Mouse (Mus musculus) intestine, embryonic 15.5 days (tissue): Measurements from ENCODE around the gene Tmem238. TPM values are rescaled to one million over a fixed set of nuclear protein-coding genes. Genes with fewer than 3 reads are reported as not detected.

Experiments used
- ATAC-seq: fragments of 200-750 bp; cut with Nextera tagmentation; 2 replicates; pipeline ENCODE4 v1.8.0; 2017; ENCODE audit warnings: moderate TSS enrichment, moderate library complexity
- H3K27ac ChIP-seq: fragments of 300-500 bp; sonication (generic); 2 replicates; pipeline ENCODE4 v1.5.1; 2015; ENCODE audit warnings: mild to moderate bottlenecking, inconsistent platforms
- H3K27me3 ChIP-seq: fragments of 300-500 bp; sonication (generic); replicated peaks from 2 replicates; pipeline ENCODE4 v1.6.1; 2015; ENCODE audit warnings: inconsistent platforms
- H3K36me3 ChIP-seq: fragments of 300-500 bp; sonication (generic); 2 replicates; pipeline ENCODE4 v1.6.1; 2015; ENCODE audit warnings: inconsistent platforms
- H3K4me1 ChIP-seq: fragments of 300-500 bp; sonication (generic); replicated peaks from 2 replicates; pipeline ENCODE4 v1.6.1; 2015; ENCODE audit warnings: inconsistent platforms
- H3K4me2 ChIP-seq: fragments of 300-500 bp; sonication (generic); replicated peaks from 2 replicates; pipeline ENCODE4 v1.6.1; 2015; ENCODE audit warnings: mild to moderate bottlenecking, inconsistent platforms
- H3K4me3 ChIP-seq: fragments of 300-500 bp; sonication (generic); replicated peaks from 2 replicates; pipeline ENCODE4 v1.5.1; 2015; ENCODE audit warnings: inconsistent platforms
- H3K9ac ChIP-seq: fragments of 300-500 bp; sonication (generic); 2 replicates; pipeline ENCODE4 v1.6.1; 2015; ENCODE audit warnings: inconsistent platforms
- H3K9me3 ChIP-seq: fragments of 300-500 bp; sonication (generic); 2 replicates; pipeline ENCODE4 v1.6.1; 2016; ENCODE audit warnings: inconsistent platforms
- WGBS: fragments of 180-500 bp; shearing (Covaris S2); methylation state at CpG from one replicate; pipeline ENCODE4 v1.1.7; 2015; 5-methylcytosine and 5-hydroxymethylcytosine counted together
- polyA plus RNA-seq: library from polyadenylated mRNA; unstranded; fragments of >200 nt; fragmentation: Nextera tagmentation; extraction: Ambion mirVana; gene quantifications from 2 replicates; pipeline ENCODE4 v1.2.1, GENCODE M21; 2015

The Tmem238 gene
- polyA plus RNA-seq, 1 experiment from 2014 or later, result 40.6 TPM

GRCm38 (mm10) chr7:4788499-4789435 is 689 bp downstream of the Tmem238 start:
- H3K4me3 ChIP-seq, result peak overlapping the region; percentile 65
- H3K36me3 ChIP-seq, result no peaks in the 10 kb centered on the region
- no peaks in the 10 kb centered on the region for H3K9me3 ChIP-seq
- H3K4me1 ChIP-seq, result peaks cover 4% of the 10 kb centered on the region
- peak overlapping the region; percentile 78 for H3K9ac ChIP-seq
- whole genome bisulfite sequencing, result 2% methylated on average over 64 of the region's 64 CpGs
- peak overlapping the region; percentile 93 for H3K4me2 ChIP-seq
- ATAC-seq, result peak; percentile 65
- H3K27ac ChIP-seq, result peak overlapping the region; percentile 85
- no peaks in the 10 kb centered on the region for H3K27me3 ChIP-seq

- no peak for ATAC-seq
- H3K9ac ChIP-seq, result no peak overlapping the region
- H3K4me3 ChIP-seq, result no peak overlapping the region
- peaks cover 3% of the 10 kb centered on the region for H3K27me3 ChIP-seq
- no peak overlapping the region for H3K27ac ChIP-seq
- no peak overlapping the region for H3K4me2 ChIP-seq
- WGBS, result 78% methylated on average over 14 of the region's 14 CpGs
- peaks cover 13% of the 10 kb centered on the region; the same call in 1 of the 2 replicates for H3K4me1 ChIP-seq
- H3K36me3 ChIP-seq, result no peaks in the 10 kb centered on the region
- no peaks in the 10 kb centered on the region for H3K9me3 ChIP-seq
Observed at GRCm38 (mm10) chr7:4783667-4784268, 5.7 kb downstream of the Tmem238 start.

- 83% methylated on average over 2 of the region's 2 CpGs for WGBS
- no peak for ATAC-seq
- H3K4me2 ChIP-seq, result no peak within 1 kb of the TSS
- no peaks in the 10 kb centered on the region for H3K36me3 ChIP-seq
- peaks cover 13% of the 10 kb centered on the region for H3K27me3 ChIP-seq
- no peaks in the 10 kb centered on the region for H3K9me3 ChIP-seq
- no peak within 1 kb of the TSS for H3K27ac ChIP-seq
- no peak within 1 kb of the TSS for H3K4me3 ChIP-seq
- 0 out of 2 replicates have a peak, but pooled peaks cover 10% of the 10 kb centered on the region for H3K4me1 ChIP-seq
- no peak within 1 kb of the TSS for H3K9ac ChIP-seq
Observed at GRCm38 (mm10) chr7:4782759-4783158, 6.7 kb downstream of the Tmem238 start, which contains the start of the genes Il11 and Tmem190. Il11 (minus strand) TSS chr7:4782859. Tmem190 (plus strand) TSS chr7:4782937.

GRCm38 (mm10) chr7:4782130-4782529 is 7.3 kb downstream of the Tmem238 start:
- Histone ChIP-seq H3K36me3 (no peaks in the 10 kb centered on the region), H3K4me1 (peaks cover 14% of the 10 kb centered on the region), H3K27me3 (peaks cover 20% of the 10 kb centered on the region), H3K4me3 (no peak overlapping the region), H3K4me2 (no peak overlapping the region), H3K9ac (no peak overlapping the region), H3K27ac (no peak overlapping the region), H3K9me3 (no peaks in the 10 kb centered on the region)
- no peak for ATAC-seq
- WGBS, result 42% methylated on average over 3 of the region's 3 CpGs

GRCm38 (mm10) chr7:4779921-4780320 is 9.5 kb downstream of the Tmem238 start:
- H3K27ac ChIP-seq, result no peak overlapping the region
- H3K4me3 ChIP-seq, result no peak overlapping the region
- H3K4me1 ChIP-seq, result peaks cover 20% of the 10 kb centered on the region
- H3K4me2 ChIP-seq, result no peak overlapping the region
- H3K36me3 ChIP-seq, result no peaks in the 10 kb centered on the region
- WGBS, result 39% methylated on average over 5 of the region's 5 CpGs
- peaks cover 40% of the 10 kb centered on the region for H3K27me3 ChIP-seq
- no peak for ATAC-seq
- peak overlapping the region; percentile 13; the same call in 1 of the 2 replicates for H3K9ac ChIP-seq
- H3K9me3 ChIP-seq, result no peaks in the 10 kb centered on the region

- peak overlapping the region; percentile 63; the same call in 1 of the 2 replicates for H3K4me2 ChIP-seq
Observed at GRCm38 (mm10) chr7:4777851-4778637, 11.4 kb downstream of the Tmem238 start.

GRCm38 (mm10) chr7:4776861-4777830 is 12.3 kb downstream of the Tmem238 start:
- peaks cover 40% of the 10 kb centered on the region for H3K27me3 ChIP-seq
- WGBS, result 1% methylated on average over 51 of the region's 56 CpGs

More at GRCm38 (mm10) chr7:4777851-4778637, 11.4 kb downstream of the Tmem238 start:
- no peak for ATAC-seq
- Histone ChIP-seq H3K36me3 (no peaks in the 10 kb centered on the region), H3K4me3 (no peak overlapping the region), H3K9me3 (no peaks in the 10 kb centered on the region), H3K4me1 (peaks cover 20% of the 10 kb centered on the region), H3K9ac (no peak overlapping the region), H3K27ac (no peak overlapping the region), H3K27me3 (peaks cover 40% of the 10 kb centered on the region)
- WGBS, result 7% methylated on average over 19 of the region's 20 CpGs

GRCm38 (mm10) chr7:4776131-4776530 is 13.3 kb downstream of the Tmem238 start:
- Histone ChIP-seq H3K27me3 (peaks cover 40% of the 10 kb centered on the region), H3K9ac (no peak overlapping the region), H3K27ac (no peak overlapping the region), H3K4me2 (no peak overlapping the region), H3K4me3 (no peak overlapping the region), H3K36me3 (no peaks in the 10 kb centered on the region), H3K9me3 (no peaks in the 10 kb centered on the region), H3K4me1 (peaks cover 17% of the 10 kb centered on the region)
- no peak for ATAC-seq
- 55% methylated on average over 10 of the region's 10 CpGs for WGBS

More at GRCm38 (mm10) chr7:4776861-4777830, 12.3 kb downstream of the Tmem238 start:
- no peaks in the 10 kb centered on the region for H3K36me3 ChIP-seq
- H3K27ac ChIP-seq, result no peak overlapping the region
- H3K4me3 ChIP-seq, result peak overlapping the region; percentile 36
- peak; percentile 69 for ATAC-seq
- H3K4me2 ChIP-seq, result peak overlapping the region; percentile 63
- peak overlapping the region; percentile 33; the same call in 1 of the 2 replicates for H3K9ac ChIP-seq
- peaks cover 20% of the 10 kb centered on the region for H3K4me1 ChIP-seq
- no peaks in the 10 kb centered on the region for H3K9me3 ChIP-seq

- H3K9ac ChIP-seq, result no peak within 1 kb of the TSS
- no peaks in the 10 kb centered on the region for H3K9me3 ChIP-seq
- no peak within 1 kb of the TSS for H3K4me2 ChIP-seq
- H3K36me3 ChIP-seq, result no peaks in the 10 kb centered on the region
- no peaks in the 10 kb centered on the region for H3K4me1 ChIP-seq
- ATAC-seq, result no peak
- H3K27ac ChIP-seq, result no peak within 1 kb of the TSS
- 67% methylated on average over 3 of the region's 5 CpGs for WGBS
- H3K27me3 ChIP-seq, result peaks cover 11% of the 10 kb centered on the region
- no peak within 1 kb of the TSS for H3K4me3 ChIP-seq
Observed at GRCm38 (mm10) chr7:4771202-4771601, 18.3 kb downstream of the Tmem238 start, which contains the start of gene Fam71e2. Fam71e2 (minus strand) TSS chr7:4771302.

GRCm38 (mm10) chr7:4764946-4765710 is 24.3 kb downstream of the Tmem238 start:
- 8% methylated on average over 4 of the region's 4 CpGs for WGBS
- H3K36me3 ChIP-seq, result no peaks in the 10 kb centered on the region
- H3K4me3 ChIP-seq, result no peak overlapping the region
- no peaks in the 10 kb centered on the region for H3K9me3 ChIP-seq
- H3K4me1 ChIP-seq, result no peaks in the 10 kb centered on the region
- H3K9ac ChIP-seq, result no peak overlapping the region
- H3K4me2 ChIP-seq, result no peak overlapping the region
- ATAC-seq, result no peak
- no peaks in the 10 kb centered on the region for H3K27me3 ChIP-seq
- no peak overlapping the region for H3K27ac ChIP-seq
